Mouse (Mus musculus): ENCODE results near the gene Chrna3.

DNA sequence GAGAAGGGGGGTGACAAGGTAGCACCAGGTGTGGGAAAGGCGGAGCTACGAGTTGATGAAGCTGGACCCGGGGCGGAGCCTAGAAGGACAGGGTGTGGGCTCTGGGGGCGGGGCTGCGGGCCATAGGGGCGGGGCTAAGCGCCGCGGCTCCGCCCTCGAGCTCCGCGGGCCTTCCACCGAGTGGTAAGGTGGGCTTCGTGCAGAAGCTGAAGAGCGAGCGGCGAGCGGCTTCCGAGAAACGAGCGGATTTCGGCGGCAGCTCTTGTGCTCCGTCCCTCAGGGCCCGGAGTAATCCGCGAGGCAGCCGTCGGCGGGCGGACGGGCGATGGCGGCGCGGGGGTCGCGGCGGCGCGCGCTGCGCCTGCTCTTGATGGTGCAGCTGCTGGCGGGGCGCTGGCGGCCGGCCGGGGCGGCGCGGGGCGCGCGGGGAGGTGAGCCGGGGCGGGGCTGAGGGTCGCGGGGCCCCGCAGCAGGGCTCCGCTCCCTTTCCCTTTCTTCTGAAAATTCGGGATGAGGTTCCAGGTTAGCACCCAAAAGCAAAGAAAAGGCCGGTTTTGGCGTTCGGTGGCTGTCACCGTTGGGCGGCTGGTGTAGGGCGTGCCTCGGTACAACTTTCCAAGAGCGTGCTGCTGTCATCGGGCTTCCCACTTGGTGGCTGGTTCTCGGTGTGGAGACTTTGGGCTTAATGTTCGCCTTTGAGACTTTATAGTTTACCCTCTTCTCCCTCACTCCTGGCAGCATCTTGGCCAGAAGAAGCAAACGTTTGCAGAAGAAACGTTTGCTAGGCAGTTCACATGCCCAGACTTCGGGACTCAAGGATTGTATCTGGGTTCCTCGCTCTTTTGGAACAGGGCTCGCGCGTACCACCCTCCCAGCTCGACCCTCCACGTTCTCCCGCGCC lies 44.8 kb downstream of the Chrna3 start:
- TF ChIP-seq CTCF (IDR thresholded peaks at IDR 0.05; ENCODE audit: control insufficient read depth, insufficient read depth, insufficient replicate concordance, low read depth, low read length) (no peak), POLR2A (IDR thresholded peaks at IDR 0.05; ENCODE audit: control insufficient read depth, low read depth, low read length) (no peak)

Data from testis, adult 2 months (tissue).